Mouse (Mus musculus): ENCODE data around the gene Gm49336. TPM values are rescaled to one million over a fixed set of nuclear protein-coding genes. Genes with fewer than 3 reads are reported as not detected.

The Gm49336 gene
- polyA plus RNA-seq, 1 experiment from 2014 or later: 62.7 TPM

DNA sequence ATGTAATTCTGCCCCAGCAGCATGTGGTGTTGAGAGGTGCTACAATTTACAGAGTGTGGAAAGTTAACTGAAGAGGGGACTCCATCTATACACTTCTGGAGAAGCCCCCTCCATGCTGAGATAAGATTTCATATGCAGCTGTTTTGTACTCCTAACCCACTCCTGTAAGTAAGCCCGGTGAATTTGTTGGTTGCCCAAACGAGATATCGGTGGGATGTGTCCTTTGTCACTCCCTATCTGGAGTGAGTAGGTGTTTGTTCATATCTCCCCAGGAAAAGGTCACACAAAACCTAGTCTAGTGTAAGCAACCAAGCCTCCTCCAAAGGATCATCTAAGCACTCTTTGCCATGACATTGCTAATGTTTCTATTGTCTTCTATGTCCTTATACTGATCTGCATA lies 2.2 kb upstream of the Gm49336 start:
- no peak for ATAC-seq (ENCODE audit: insufficient number of reproducible peaks, insufficient read depth, low FRiP score, low read depth)
- H3K9me3 ChIP-seq (ENCODE audit: control insufficient read depth, low read depth, low read length): no peaks in the 10 kb centered on the region
- H3K4me1 ChIP-seq (ENCODE audit: control insufficient read depth, insufficient read depth, low read length): peaks cover 13% of the 10 kb centered on the region; the same call in 1 of the 2 replicates
- H3K4me3 ChIP-seq (ENCODE audit: low read depth, low read length): no peak overlapping the region
- WGBS: 87% methylated on average over 3 of the region's 3 CpGs
- H3K27me3 ChIP-seq (ENCODE audit: control insufficient read depth, insufficient read depth, low read length): no peaks in the 10 kb centered on the region
- H3K9ac ChIP-seq (replicated peaks; ENCODE audit: low read depth, low read length): no peak overlapping the region
- no peak overlapping the region for H3K27ac ChIP-seq (ENCODE audit: low read length)
- no peaks in the 10 kb centered on the region for H3K36me3 ChIP-seq (ENCODE audit: control insufficient read depth, insufficient read depth, low read length)
- H3K4me2 ChIP-seq (replicated peaks; ENCODE audit: low read depth, low read length): no peak overlapping the region

DNA sequence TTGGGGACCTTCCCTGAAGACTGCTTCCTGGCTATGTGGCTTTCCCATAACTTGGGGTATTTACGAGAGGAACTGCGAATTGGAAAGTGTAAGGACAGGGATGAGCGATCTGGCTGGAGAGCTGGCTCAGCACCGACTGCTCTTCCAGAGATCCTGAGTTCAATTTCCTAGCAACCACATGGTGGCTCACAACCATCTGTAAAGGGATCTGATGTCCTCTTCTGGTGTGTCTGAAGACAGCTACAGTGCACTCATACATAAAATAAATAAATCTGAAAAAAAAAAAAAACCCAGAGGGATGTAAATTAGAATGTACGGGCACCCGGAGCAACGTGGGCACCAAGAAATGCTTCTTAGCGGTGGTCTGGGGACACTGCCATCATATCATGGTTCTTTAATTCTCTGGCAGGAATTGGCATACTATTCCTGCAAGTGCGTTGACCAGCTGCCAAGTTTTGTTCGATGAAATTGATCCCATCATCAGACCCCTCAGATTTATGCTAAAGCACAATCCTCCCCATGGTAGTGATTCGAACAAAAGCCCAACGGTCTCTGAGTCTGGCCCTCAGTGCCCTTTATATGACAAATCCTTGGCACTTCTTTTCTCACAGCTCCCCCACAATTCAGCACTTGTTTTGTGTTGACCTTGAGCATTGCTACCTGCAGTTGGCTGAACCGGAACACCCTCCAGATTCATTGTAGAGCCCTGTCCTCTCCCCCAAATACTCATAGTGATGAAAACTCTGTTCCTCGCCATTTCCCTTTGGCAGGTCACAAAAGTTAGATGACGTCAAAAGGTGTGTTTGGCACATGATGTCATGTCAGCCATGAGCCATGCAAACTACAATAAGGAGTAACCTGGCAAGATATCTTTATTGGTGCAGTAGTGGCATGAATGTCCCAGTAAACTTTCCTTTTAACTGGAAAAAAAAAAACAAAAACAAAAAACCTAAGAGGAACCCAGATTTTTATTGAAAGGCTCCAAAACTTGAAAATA lies 995 bp upstream of the Gm49336 start:
- no peak for ATAC-seq (ENCODE audit: insufficient number of reproducible peaks, insufficient read depth, low FRiP score, low read depth)
- 21% methylated on average over 15 of the region's 15 CpGs for whole genome bisulfite sequencing
- Histone ChIP-seq H3K9me3 (ENCODE audit: control insufficient read depth, low read depth, low read length) (no peaks in the 10 kb centered on the region), H3K9ac (replicated peaks; ENCODE audit: low read depth, low read length) (peak overlapping the region; percentile 82), H3K27ac (ENCODE audit: low read length) (peak overlapping the region; percentile 87), H3K4me2 (replicated peaks; ENCODE audit: low read depth, low read length) (peak overlapping the region; percentile 64), H3K4me3 (ENCODE audit: low read depth, low read length) (peak overlapping the region; percentile 88), H3K27me3 (ENCODE audit: control insufficient read depth, insufficient read depth, low read length) (no peaks in the 10 kb centered on the region), H3K36me3 (ENCODE audit: control insufficient read depth, insufficient read depth, low read length) (no peaks in the 10 kb centered on the region), H3K4me1 (ENCODE audit: control insufficient read depth, insufficient read depth, low read length) (peaks cover 13% of the 10 kb centered on the region; the same call in 1 of the 2 replicates)

DNA sequence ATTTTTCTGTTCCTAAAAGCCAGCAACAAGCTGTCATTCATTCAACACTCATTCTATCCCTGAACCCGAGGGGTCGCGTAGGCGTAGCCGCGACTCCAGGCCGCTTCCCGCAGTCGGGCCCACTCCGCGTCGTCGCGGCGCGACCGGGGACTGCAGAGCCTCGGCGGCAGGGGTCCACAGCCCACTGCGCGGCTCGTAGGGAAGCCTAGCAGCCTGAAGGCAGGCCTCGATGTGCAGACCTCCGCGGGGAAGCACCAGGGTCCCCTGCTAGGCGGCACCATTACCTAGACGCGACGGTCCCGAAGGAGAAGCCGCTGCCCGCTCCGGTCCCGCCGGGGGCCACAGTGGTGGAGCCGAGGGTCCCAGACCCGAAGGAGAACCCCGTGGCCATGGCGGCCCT lies 428 bp downstream of the Gm49336 start:
- H3K27me3 ChIP-seq (ENCODE audit: control insufficient read depth, insufficient read depth, low read length): no peaks in the 10 kb centered on the region
- H3K4me1 ChIP-seq (ENCODE audit: control insufficient read depth, insufficient read depth, low read length): peaks cover 13% of the 10 kb centered on the region; the same call in 1 of the 2 replicates
- under 1% methylated on average over 34 of the region's 39 CpGs for WGBS
- peak overlapping the region; percentile 98 for H3K9ac ChIP-seq (replicated peaks; ENCODE audit: low read depth, low read length)
- no peaks in the 10 kb centered on the region for H3K9me3 ChIP-seq (ENCODE audit: control insufficient read depth, low read depth, low read length)
- H3K27ac ChIP-seq (ENCODE audit: low read length): peak overlapping the region; percentile 80; the same call in 1 of the 2 replicates
- no peaks in the 10 kb centered on the region for H3K36me3 ChIP-seq (ENCODE audit: control insufficient read depth, insufficient read depth, low read length)
- ATAC-seq (ENCODE audit: insufficient number of reproducible peaks, insufficient read depth, low FRiP score, low read depth): peak; percentile 59
- H3K4me2 ChIP-seq (replicated peaks; ENCODE audit: low read depth, low read length): peak overlapping the region; percentile 64
- H3K4me3 ChIP-seq (ENCODE audit: low read depth, low read length): peak overlapping the region; percentile 88

DNA sequence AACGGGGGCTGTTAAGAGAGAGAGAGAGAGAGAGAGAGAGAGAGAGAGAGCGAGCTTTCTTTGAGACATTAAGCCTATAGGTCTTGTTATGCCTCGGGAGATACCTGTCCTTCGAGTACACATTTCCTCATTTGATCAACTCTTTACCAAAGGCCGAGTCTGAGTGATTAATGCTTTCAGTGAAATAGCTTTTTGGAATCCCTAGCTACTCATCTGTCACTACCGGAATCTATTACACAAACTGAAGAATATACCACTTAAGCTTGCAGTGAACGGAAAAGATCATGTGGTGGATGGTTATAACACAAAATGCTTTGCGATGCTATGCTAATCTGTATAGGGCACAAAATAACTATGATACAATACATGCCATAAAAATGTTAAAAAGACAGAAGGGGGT lies 941 bp downstream of the Gm49336 start:
- no peak for ATAC-seq (ENCODE audit: insufficient number of reproducible peaks, insufficient read depth, low FRiP score, low read depth)
- H3K4me3 ChIP-seq (ENCODE audit: low read depth, low read length): peak overlapping the region; percentile 88
- H3K4me1 ChIP-seq (ENCODE audit: control insufficient read depth, insufficient read depth, low read length): peaks cover 13% of the 10 kb centered on the region; the same call in 1 of the 2 replicates
- peaks cover 2% of the 10 kb centered on the region; the same call in 1 of the 2 replicates for H3K36me3 ChIP-seq (ENCODE audit: control insufficient read depth, insufficient read depth, low read length)
- H3K27ac ChIP-seq (ENCODE audit: low read length): no peak overlapping the region
- peak overlapping the region; percentile 98 for H3K9ac ChIP-seq (replicated peaks; ENCODE audit: low read depth, low read length)
- H3K27me3 ChIP-seq (ENCODE audit: control insufficient read depth, insufficient read depth, low read length): no peaks in the 10 kb centered on the region
- H3K9me3 ChIP-seq (ENCODE audit: control insufficient read depth, low read depth, low read length): no peaks in the 10 kb centered on the region
- WGBS: 9% methylated on average over 8 of the region's 8 CpGs
- H3K4me2 ChIP-seq (replicated peaks; ENCODE audit: low read depth, low read length): peak overlapping the region; percentile 64

DNA sequence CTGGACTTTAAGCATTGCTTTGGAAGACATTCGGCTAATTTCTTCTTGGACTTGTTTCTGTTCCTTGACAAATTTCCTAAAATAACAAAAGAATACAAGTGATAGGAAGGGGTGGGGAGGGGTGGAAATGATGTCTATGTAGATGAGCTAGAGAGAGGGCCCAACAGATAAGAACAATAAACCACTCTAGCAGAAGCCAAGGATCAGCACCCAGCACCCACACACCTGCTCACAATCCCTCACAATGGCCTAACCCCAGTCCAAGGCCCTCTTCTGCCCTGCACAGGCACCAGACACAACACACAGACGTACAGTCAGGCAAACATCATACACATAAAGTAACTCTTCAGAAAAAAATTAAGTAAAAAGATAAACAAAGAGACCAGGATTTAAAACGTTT lies 12.8 kb downstream of the Gm49336 start:
- Histone ChIP-seq H3K4me3 (ENCODE audit: low read depth, low read length) (no peak overlapping the region), H3K27ac (ENCODE audit: low read length) (no peak overlapping the region), H3K27me3 (ENCODE audit: control insufficient read depth, insufficient read depth, low read length) (no peaks in the 10 kb centered on the region), H3K36me3 (ENCODE audit: control insufficient read depth, insufficient read depth, low read length) (peaks cover 41% of the 10 kb centered on the region), H3K9ac (replicated peaks; ENCODE audit: low read depth, low read length) (no peak overlapping the region), H3K4me1 (ENCODE audit: control insufficient read depth, insufficient read depth, low read length) (no peaks in the 10 kb centered on the region), H3K4me2 (replicated peaks; ENCODE audit: low read depth, low read length) (no peak overlapping the region), H3K9me3 (ENCODE audit: control insufficient read depth, low read depth, low read length) (no peaks in the 10 kb centered on the region)
- no peak for ATAC-seq (ENCODE audit: insufficient number of reproducible peaks, insufficient read depth, low FRiP score, low read depth)
- 76% methylated on average over 3 of the region's 3 CpGs for WGBS

DNA sequence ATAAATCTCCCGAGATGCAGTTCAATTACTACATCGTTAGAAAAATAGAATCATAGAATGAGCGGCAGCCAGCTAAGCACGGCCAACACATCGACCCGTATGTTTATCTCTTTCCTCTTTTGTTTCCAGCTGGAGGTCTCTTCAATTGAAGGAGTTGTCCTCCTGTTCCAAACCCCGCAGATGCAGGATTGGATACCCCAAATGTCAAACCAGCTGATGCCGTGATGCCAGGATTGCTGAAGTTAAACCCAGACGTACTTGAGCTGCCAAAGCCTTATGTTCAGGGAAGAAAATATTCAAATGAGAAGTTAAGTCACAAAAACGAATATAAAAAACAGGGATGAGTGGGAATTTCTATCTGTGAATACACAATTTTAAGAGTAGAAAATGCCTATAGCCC lies 31.4 kb downstream of the Gm49336 start:
- no peaks in the 10 kb centered on the region for H3K4me1 ChIP-seq (ENCODE audit: control insufficient read depth, insufficient read depth, low read length)
- 86% methylated on average over 10 of the region's 10 CpGs for WGBS
- no peaks in the 10 kb centered on the region for H3K9me3 ChIP-seq (ENCODE audit: control insufficient read depth, low read depth, low read length)
- ATAC-seq (ENCODE audit: insufficient number of reproducible peaks, insufficient read depth, low FRiP score, low read depth): no peak
- no peaks in the 10 kb centered on the region for H3K27me3 ChIP-seq (ENCODE audit: control insufficient read depth, insufficient read depth, low read length)
- H3K36me3 ChIP-seq (ENCODE audit: control insufficient read depth, insufficient read depth, low read length): peaks cover 20% of the 10 kb centered on the region
- no peak overlapping the region for H3K4me2 ChIP-seq (replicated peaks; ENCODE audit: low read depth, low read length)
- H3K27ac ChIP-seq (ENCODE audit: low read length): no peak overlapping the region
- H3K9ac ChIP-seq (replicated peaks; ENCODE audit: low read depth, low read length): no peak overlapping the region
- H3K4me3 ChIP-seq (ENCODE audit: low read depth, low read length): no peak overlapping the region

DNA sequence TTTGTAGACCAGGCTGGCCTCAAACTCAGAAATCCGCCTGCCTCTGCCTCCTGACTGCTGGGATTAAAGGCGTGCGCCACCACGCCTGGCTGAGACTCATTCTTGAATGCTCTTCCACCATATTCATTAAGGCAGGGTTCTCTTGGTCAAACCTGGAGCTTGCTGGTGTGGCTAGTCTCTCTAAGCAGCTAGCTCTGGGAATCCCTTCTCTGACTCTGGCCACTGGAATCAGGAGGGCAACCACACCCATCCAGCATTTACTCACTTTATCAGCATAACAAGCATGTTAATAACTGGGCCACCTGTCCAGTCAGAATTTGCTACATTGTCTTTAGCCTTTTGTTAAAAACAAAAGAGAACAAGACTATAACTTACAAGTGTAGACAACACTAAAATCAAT lies 33.7 kb downstream of the Gm49336 start:
- Histone ChIP-seq H3K4me1 (ENCODE audit: control insufficient read depth, insufficient read depth, low read length) (no peaks in the 10 kb centered on the region), H3K9me3 (ENCODE audit: control insufficient read depth, low read depth, low read length) (no peaks in the 10 kb centered on the region), H3K36me3 (ENCODE audit: control insufficient read depth, insufficient read depth, low read length) (peaks cover 20% of the 10 kb centered on the region), H3K27ac (ENCODE audit: low read length) (no peak overlapping the region), H3K4me3 (ENCODE audit: low read depth, low read length) (no peak overlapping the region), H3K9ac (replicated peaks; ENCODE audit: low read depth, low read length) (no peak overlapping the region), H3K4me2 (replicated peaks; ENCODE audit: low read depth, low read length) (no peak overlapping the region), H3K27me3 (ENCODE audit: control insufficient read depth, insufficient read depth, low read length) (no peaks in the 10 kb centered on the region)
- no peak for ATAC-seq (ENCODE audit: insufficient number of reproducible peaks, insufficient read depth, low FRiP score, low read depth)
- WGBS: 94% methylated on average over 4 of the region's 4 CpGs

DNA sequence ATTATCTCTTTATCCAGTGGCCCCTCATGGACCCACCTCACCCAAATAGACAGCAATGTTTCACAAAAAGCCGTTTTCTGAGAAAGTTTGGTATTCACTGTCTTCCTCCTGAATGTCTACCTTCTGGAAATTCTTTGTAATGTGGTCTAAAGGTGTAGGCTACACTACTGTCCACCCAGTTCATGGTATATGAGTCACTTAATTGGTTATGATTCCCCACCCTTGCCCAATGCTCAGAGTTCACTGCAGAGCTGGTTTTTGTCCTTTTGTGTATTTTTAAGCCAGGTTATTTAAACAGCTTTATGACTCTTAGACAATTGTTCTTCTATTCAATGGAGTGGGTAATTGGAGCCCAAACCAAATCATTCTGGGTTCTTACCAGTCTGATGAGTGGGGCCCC lies 35.2 kb downstream of the Gm49336 start:
- peak overlapping the region; percentile 48; the same call in 1 of the 2 replicates for H3K27ac ChIP-seq (ENCODE audit: low read length)

More for the DNA sequence above, 35.2 kb downstream of the Gm49336 start:
- no peak overlapping the region for H3K9ac ChIP-seq (replicated peaks; ENCODE audit: low read depth, low read length)
- peaks cover 16% of the 10 kb centered on the region for H3K36me3 ChIP-seq (ENCODE audit: control insufficient read depth, insufficient read depth, low read length)
- no peaks in the 10 kb centered on the region for H3K4me1 ChIP-seq (ENCODE audit: control insufficient read depth, insufficient read depth, low read length)
- 66% methylated on average over 1 of the region's 1 CpGs for WGBS
- ATAC-seq (ENCODE audit: insufficient number of reproducible peaks, insufficient read depth, low FRiP score, low read depth): no peak
- no peak overlapping the region for H3K4me3 ChIP-seq (ENCODE audit: low read depth, low read length)
- no peaks in the 10 kb centered on the region for H3K27me3 ChIP-seq (ENCODE audit: control insufficient read depth, insufficient read depth, low read length)
- H3K4me2 ChIP-seq (replicated peaks; ENCODE audit: low read depth, low read length): no peak overlapping the region
- H3K9me3 ChIP-seq (ENCODE audit: control insufficient read depth, low read depth, low read length): no peaks in the 10 kb centered on the region

All from stomach, embryonic 14.5 days (tissue).